Mouse (Mus musculus): ENCODE data around the gene Kcnj11.

The Kcnj11 gene

GRCm38 (mm10) chr7:46100563-46100962, at the start of gene Kcnj11:
TSS of gene Kcnj11 (minus strand) at chr7:46100764.
- DNase-seq (ENCODE audit: low spot score in 2 of 2): peak; percentile 38 to 55

- no peak for DNase-seq (ENCODE audit: low spot score in 2 of 2)
Measured at GRCm38 (mm10) chr7:46147417-46147816, 46.9 kb upstream of the Kcnj11 start.

- DNase-seq (ENCODE audit: low spot score in 2 of 2): no peak
Measured at GRCm38 (mm10) chr7:46146675-46147308, 46.2 kb upstream of the Kcnj11 start.

- no peak for DNase-seq (ENCODE audit: low spot score in 2 of 2)
Measured at GRCm38 (mm10) chr7:46144061-46144460, 43.5 kb upstream of the Kcnj11 start.

GRCm38 (mm10) chr7:46138329-46138930, 37.9 kb upstream of the Kcnj11 start:
- no peak for DNase-seq (ENCODE audit: low spot score in 2 of 2)

GRCm38 (mm10) chr7:46133858-46134257, 33.3 kb upstream of the Kcnj11 start:
- DNase-seq (ENCODE audit: low spot score in 2 of 2): no peak

GRCm38 (mm10) chr7:46132229-46132628, 31.7 kb upstream of the Kcnj11 start:
- DNase-seq (ENCODE audit: low spot score in 2 of 2): no peak

GRCm38 (mm10) chr7:46131806-46132205, 31.2 kb upstream of the Kcnj11 start:
- no peak for DNase-seq (ENCODE audit: low spot score in 2 of 2)

- DNase-seq (ENCODE audit: low spot score in 2 of 2): peak; percentile 26 to 28
Measured at GRCm38 (mm10) chr7:46131266-46131665, 30.7 kb upstream of the Kcnj11 start.

- no peak for DNase-seq (ENCODE audit: low spot score in 2 of 2)
Measured at GRCm38 (mm10) chr7:46130723-46131122, 30.2 kb upstream of the Kcnj11 start.

GRCm38 (mm10) chr7:46129463-46130179, 29.1 kb upstream of the Kcnj11 start:
- no peak for DNase-seq (ENCODE audit: low spot score in 2 of 2)

GRCm38 (mm10) chr7:46128196-46128595, 27.6 kb upstream of the Kcnj11 start:
- DNase-seq (ENCODE audit: low spot score in 2 of 2): no peak

GRCm38 (mm10) chr7:46125340-46125739, 24.8 kb upstream of the Kcnj11 start:
- no peak for DNase-seq (ENCODE audit: low spot score in 2 of 2)

GRCm38 (mm10) chr7:46124460-46124859, 23.9 kb upstream of the Kcnj11 start:
- DNase-seq (ENCODE audit: low spot score in 2 of 2): no peak

- no peak for DNase-seq (ENCODE audit: low spot score in 2 of 2)
Measured at GRCm38 (mm10) chr7:46122964-46123363, 22.4 kb upstream of the Kcnj11 start.

GRCm38 (mm10) chr7:46117035-46117434, 16.5 kb upstream of the Kcnj11 start:
- DNase-seq (ENCODE audit: low spot score in 2 of 2): no peak

GRCm38 (mm10) chr7:46116118-46116581, 15.6 kb upstream of the Kcnj11 start:
- DNase-seq (ENCODE audit: low spot score in 2 of 2): no peak

GRCm38 (mm10) chr7:46113435-46113834, 12.9 kb upstream of the Kcnj11 start:
- no peak for DNase-seq (ENCODE audit: low spot score in 2 of 2)

- no peak for DNase-seq (ENCODE audit: low spot score in 2 of 2)
Measured at GRCm38 (mm10) chr7:46111938-46112337, 11.4 kb upstream of the Kcnj11 start.

- DNase-seq (ENCODE audit: low spot score in 2 of 2): no peak
Measured at GRCm38 (mm10) chr7:46111212-46111817, 10.8 kb upstream of the Kcnj11 start.

- no peak for DNase-seq (ENCODE audit: low spot score in 2 of 2)
Measured at GRCm38 (mm10) chr7:46110079-46110478, 9.5 kb upstream of the Kcnj11 start.

GRCm38 (mm10) chr7:46105484-46105883, 4.9 kb upstream of the Kcnj11 start:
- no peak for DNase-seq (ENCODE audit: low spot score in 2 of 2)
